Mouse (Mus musculus) ES-Bruce4 (cell line): ENCODE results near the gene Col4a2. TPM values are rescaled to one million over a fixed set of nuclear protein-coding genes. Genes with fewer than 3 reads are reported as not detected.

ENCODE experiments used
- H3K27ac ChIP-seq: 2 replicates; pipeline ENCODE4 v1.5.1; 2012; ENCODE audit warnings: low read length, inconsistent platforms; ENCODE audit not compliant: insufficient read depth
- H3K27me3 ChIP-seq: 2 replicates; pipeline ENCODE4 v1.6.1; 2012; ENCODE audit warnings: mild to moderate bottlenecking, low read length, inconsistent platforms; ENCODE audit not compliant: control insufficient read depth, poor library complexity, insufficient read depth, severe bottlenecking
- H3K36me3 ChIP-seq: 2 replicates; pipeline ENCODE4 v1.6.1; 2012; ENCODE audit warnings: inconsistent platforms, mild to moderate bottlenecking, low read length, moderate library complexity; ENCODE audit not compliant: control insufficient read depth, poor library complexity, insufficient read depth, severe bottlenecking
- H3K4me1 ChIP-seq: one replicate; pipeline ENCODE4 v1.8.1; 2011; ENCODE audit warnings: low read length; ENCODE audit not compliant: control insufficient read depth, insufficient read depth
- H3K4me3 ChIP-seq: 2 replicates; pipeline ENCODE4 v1.5.1; 2011; ENCODE audit warnings: low read depth, mild to moderate bottlenecking, low read length
- H3K9ac ChIP-seq: 2 replicates; pipeline ENCODE4 v1.6.1; 2012; ENCODE audit warnings: low read depth, mild to moderate bottlenecking, inconsistent platforms; ENCODE audit not compliant: poor library complexity, severe bottlenecking
- H3K9me3 ChIP-seq: replicated peaks from 2 replicates; pipeline ENCODE4 v1.6.1; 2012; ENCODE audit warnings: mild to moderate bottlenecking, low read length, inconsistent platforms; ENCODE audit not compliant: control insufficient read depth, poor library complexity, insufficient read depth, severe bottlenecking
- CTCF ChIP-seq: IDR thresholded peaks from one replicate; pipeline ENCODE4 v1.8.1; 2011; ENCODE audit warnings: low read depth, low read length
- EP300 ChIP-seq: IDR thresholded peaks from 2 replicates; pipeline ENCODE4 v1.6.1; 2011; ENCODE audit warnings: low read depth, low read length; ENCODE audit not compliant: insufficient read depth
- POLR2A ChIP-seq: IDR thresholded peaks from one replicate; pipeline ENCODE4 v1.8.1; 2011; ENCODE audit warnings: low read length; ENCODE audit not compliant: insufficient read depth
- polyA plus RNA-seq: library from polyadenylated mRNA; stranded (reverse); fragments of >200 nt; gene quantifications from 2 replicates; pipeline ENCODE4 v1.2.4, GENCODE M21; 2011; ENCODE audit warnings: low read depth; ENCODE audit not compliant: missing spikeins, insufficient read depth, insufficient read length

Col4a2 gene
- polyA plus RNA-seq, 1 experiment, result 30.3 TPM

DNA sequence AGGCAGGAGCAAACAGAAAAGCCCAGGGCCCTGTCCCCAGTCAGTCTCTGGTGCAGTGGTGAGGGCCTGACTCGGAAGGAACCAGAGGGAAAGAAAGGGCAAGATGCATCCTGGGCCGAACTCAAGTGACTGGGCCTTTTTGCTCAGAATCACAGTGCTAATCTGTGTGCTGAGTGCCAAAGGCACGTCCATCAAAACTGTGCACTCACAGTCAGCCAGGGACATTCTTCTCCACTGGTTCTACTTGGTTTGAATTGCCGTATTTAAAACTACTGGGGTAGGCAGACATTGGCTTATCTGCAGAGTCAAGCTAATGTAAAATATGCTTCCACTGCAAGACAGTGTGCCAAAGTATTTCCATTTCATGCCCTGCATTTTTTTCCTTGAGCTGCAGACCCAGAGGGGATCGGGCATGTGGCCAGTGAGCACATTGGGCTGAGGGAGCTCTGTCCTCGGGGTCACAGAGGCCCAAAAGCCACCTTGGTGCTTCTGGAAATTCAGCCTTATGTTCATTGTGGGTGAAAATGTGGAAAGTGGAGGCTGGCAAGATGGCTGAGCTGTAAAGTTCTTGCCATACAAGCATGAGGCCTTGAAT is 12.3 kb downstream of the Col4a2 start:
- TF ChIP-seq EP300 (no peak), CTCF (no peak), POLR2A (no peak)

DNA sequence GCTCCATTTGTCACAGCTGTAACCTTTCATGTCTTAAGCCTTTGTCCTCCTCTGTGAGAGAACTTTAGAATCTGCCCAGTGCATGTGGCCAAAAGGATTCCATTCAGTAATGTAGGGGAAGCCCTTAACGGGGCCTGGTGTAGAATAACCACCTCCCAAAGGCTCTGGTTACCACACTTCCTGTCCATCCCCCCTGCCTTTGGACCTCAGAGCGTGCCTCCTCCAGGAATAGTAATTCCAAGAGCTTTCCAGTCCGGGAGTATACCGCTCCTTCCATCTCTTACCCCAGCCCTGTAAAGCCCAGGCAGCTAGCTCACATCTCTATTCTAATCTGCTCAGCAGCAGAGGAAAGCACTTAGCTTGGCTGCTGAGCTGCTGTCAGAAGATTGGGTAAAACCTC is 14.7 kb downstream of the Col4a2 start:
- H3K9me3 ChIP-seq, result no peaks in the 10 kb centered on the region
- no peaks in the 10 kb centered on the region; the same call in 1 of the 2 replicates for H3K27me3 ChIP-seq
- H3K27ac ChIP-seq, result no peak overlapping the region
- H3K36me3 ChIP-seq, result no peaks in the 10 kb centered on the region
- no peak overlapping the region for H3K9ac ChIP-seq
- H3K4me1 ChIP-seq, result no peaks in the 10 kb centered on the region
- TF ChIP-seq POLR2A, result no peak
- TF ChIP-seq CTCF, result no peak
- TF ChIP-seq EP300, result no peak
- H3K4me3 ChIP-seq, result no peak overlapping the region

More for the DNA sequence above, 12.3 kb downstream of the Col4a2 start:
- Histone ChIP-seq H3K4me3 (no peak overlapping the region), H3K4me1 (no peaks in the 10 kb centered on the region), H3K9me3 (no peaks in the 10 kb centered on the region), H3K9ac (no peak overlapping the region), H3K27ac (no peak overlapping the region), H3K36me3 (no peaks in the 10 kb centered on the region), H3K27me3 (no peaks in the 10 kb centered on the region; the same call in 1 of the 2 replicates)

- TF ChIP-seq POLR2A (no peak), EP300 (no peak), CTCF (no peak)
- no peaks in the 10 kb centered on the region; the same call in 1 of the 2 replicates for H3K27me3 ChIP-seq
- H3K9me3 ChIP-seq, result no peaks in the 10 kb centered on the region
- no peaks in the 10 kb centered on the region for H3K4me1 ChIP-seq
- no peak overlapping the region for H3K27ac ChIP-seq
- H3K36me3 ChIP-seq, result no peaks in the 10 kb centered on the region
- H3K9ac ChIP-seq, result no peak overlapping the region
- H3K4me3 ChIP-seq, result no peak overlapping the region
Measured at GRCm38 (mm10) chr8:11327722-11328417, 15.3 kb downstream of the Col4a2 start.

- Histone ChIP-seq H3K9me3 (no peaks in the 10 kb centered on the region), H3K9ac (no peak overlapping the region), H3K4me3 (no peak overlapping the region), H3K27ac (no peak overlapping the region), H3K4me1 (no peaks in the 10 kb centered on the region), H3K27me3 (no peaks in the 10 kb centered on the region), H3K36me3 (no peaks in the 10 kb centered on the region)
- TF ChIP-seq POLR2A (no peak), EP300 (no peak), CTCF (no peak)
Measured at GRCm38 (mm10) chr8:11331561-11331960, 19.0 kb downstream of the Col4a2 start.

DNA sequence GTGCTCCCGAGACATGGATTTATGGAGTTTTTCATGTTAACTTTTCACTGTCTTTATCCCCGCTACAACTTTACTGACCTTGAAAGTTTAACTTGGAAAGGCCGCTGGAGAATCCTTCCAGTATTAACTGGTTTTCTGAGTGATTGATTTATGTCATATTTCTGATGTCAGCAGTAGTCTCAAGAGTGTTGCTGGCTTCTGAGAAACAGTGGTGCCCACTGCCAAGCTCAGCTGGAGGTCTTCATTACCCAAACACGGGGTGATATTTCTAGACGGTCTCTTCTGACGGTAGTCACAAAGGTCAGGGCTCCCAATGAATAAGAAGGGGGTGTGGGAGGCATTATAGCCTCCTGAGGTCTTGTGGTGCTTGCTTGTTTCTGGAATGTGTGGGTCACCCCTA is 21.1 kb downstream of the Col4a2 start:
- H3K4me1 ChIP-seq, result no peaks in the 10 kb centered on the region
- H3K9me3 ChIP-seq, result no peaks in the 10 kb centered on the region
- no peaks in the 10 kb centered on the region for H3K27me3 ChIP-seq
- H3K27ac ChIP-seq, result no peak overlapping the region
- H3K9ac ChIP-seq, result no peak overlapping the region
- no peak overlapping the region for H3K4me3 ChIP-seq
- no peaks in the 10 kb centered on the region for H3K36me3 ChIP-seq
- TF ChIP-seq EP300 (no peak), CTCF (no peak), POLR2A (no peak)

DNA sequence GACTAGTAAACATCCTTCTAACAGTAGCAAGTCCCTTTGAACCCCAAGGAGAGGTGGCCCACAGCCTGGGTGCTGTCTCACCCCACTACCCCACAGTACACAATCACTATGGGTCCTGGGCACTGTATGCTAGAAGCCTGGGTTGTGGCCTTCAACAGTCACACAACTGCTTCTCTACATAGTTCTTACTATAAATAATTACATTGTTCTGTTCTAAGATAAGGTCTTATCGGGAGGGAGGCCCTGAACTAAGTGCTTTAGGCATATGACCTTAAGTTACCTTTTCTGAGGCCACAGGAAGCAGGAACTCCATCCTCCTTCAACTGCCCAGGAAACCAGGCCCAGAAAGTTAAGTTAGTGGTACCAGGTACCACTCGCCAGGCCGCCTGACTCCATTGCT is 21.9 kb downstream of the Col4a2 start:
- Histone ChIP-seq H3K4me3 (no peak overlapping the region), H3K4me1 (no peaks in the 10 kb centered on the region), H3K9me3 (no peaks in the 10 kb centered on the region), H3K27ac (no peak overlapping the region), H3K36me3 (no peaks in the 10 kb centered on the region), H3K9ac (no peak overlapping the region), H3K27me3 (no peaks in the 10 kb centered on the region)
- TF ChIP-seq POLR2A (no peak), CTCF (no peak), EP300 (no peak)
